Mouse (Mus musculus) stomach, embryonic 14.5 days (tissue): ENCODE data around the gene Strada. TPM values are rescaled to one million over a fixed set of nuclear protein-coding genes. Genes with fewer than 3 reads are reported as not detected.

Source experiments
- ATAC-seq: fragments of 200-750 bp; cut with Nextera tagmentation; 2 replicates; pipeline ENCODE4 v1.8.0; 2017; ENCODE audit warnings: low read depth, moderate TSS enrichment; ENCODE audit not compliant: insufficient number of reproducible peaks, insufficient read depth, low FRiP score
- H3K27ac ChIP-seq: fragments of 300-500 bp; sonication (generic); 2 replicates; pipeline ENCODE4 v1.5.1; 2014; ENCODE audit warnings: mild to moderate bottlenecking, low read length, moderate library complexity, mixed read lengths
- H3K27me3 ChIP-seq: fragments of 300-500 bp; sonication (generic); 2 replicates; pipeline ENCODE4 v1.6.1; 2014; ENCODE audit warnings: low read length, control low read depth, mixed read lengths; ENCODE audit not compliant: control insufficient read depth, insufficient read depth
- H3K36me3 ChIP-seq: fragments of 300-500 bp; sonication (generic); 2 replicates; pipeline ENCODE4 v1.6.1; 2014; ENCODE audit warnings: mild to moderate bottlenecking, control low read depth, low read length, moderate library complexity, mixed read lengths; ENCODE audit not compliant: control insufficient read depth, insufficient read depth
- H3K4me1 ChIP-seq: fragments of 300-500 bp; sonication (generic); 2 replicates; pipeline ENCODE4 v1.6.1; 2014; ENCODE audit warnings: low read length, control low read depth, mixed read lengths; ENCODE audit not compliant: control insufficient read depth, insufficient read depth
- H3K4me2 ChIP-seq: fragments of 300-500 bp; sonication (generic); replicated peaks from 2 replicates; pipeline ENCODE4 v1.6.1; 2014; ENCODE audit warnings: low read depth, low read length, control low read depth
- H3K4me3 ChIP-seq: fragments of 300-500 bp; sonication (generic); 2 replicates; pipeline ENCODE4 v1.5.1; 2014; ENCODE audit warnings: low read depth, low read length, control low read depth
- H3K9ac ChIP-seq: fragments of 300-500 bp; sonication (generic); replicated peaks from 2 replicates; pipeline ENCODE4 v1.6.1; 2014; ENCODE audit warnings: low read depth, mild to moderate bottlenecking, control low read depth, low read length, moderate library complexity, mixed read lengths
- H3K9me3 ChIP-seq: fragments of 300-500 bp; sonication (generic); 2 replicates; pipeline ENCODE4 v1.6.1; 2016; ENCODE audit warnings: low read depth, low read length, control low read depth; ENCODE audit not compliant: control insufficient read depth
- WGBS: fragments of 180-500 bp; shearing (Covaris S2); extraction: QIAGEN DNeasy Blood & Tissue Kit; methylation state at CpG from one replicate; pipeline ENCODE4 v1.1.7; 2014; 5-methylcytosine and 5-hydroxymethylcytosine counted together
- polyA plus RNA-seq: library from polyadenylated mRNA; unstranded; fragments of >200 nt; fragmentation: Nextera tagmentation; extraction: Ambion mirVana; gene quantifications from 2 replicates; pipeline ENCODE4 v1.2.1, GENCODE M21; 2014

Strada gene
- polyA plus RNA-seq, 1 experiment from 2014 or later, result 27.5 TPM

- Histone ChIP-seq H3K36me3 (no peaks in the 10 kb centered on the region), H3K4me2 (no peak overlapping the region), H3K9me3 (no peaks in the 10 kb centered on the region), H3K9ac (no peak overlapping the region), H3K4me3 (no peak overlapping the region), H3K27me3 (no peaks in the 10 kb centered on the region), H3K4me1 (no peaks in the 10 kb centered on the region), H3K27ac (no peak overlapping the region)
- no peak for ATAC-seq
- WGBS, result 73% methylated on average over 5 of the region's 5 CpGs
These were observed 23.8 kb downstream of the Strada start for GRCm38 (mm10) chr11:106178036-106178782.

GRCm38 (mm10) chr11:106176372-106176771 lies 25.6 kb downstream of the Strada start:
- no peaks in the 10 kb centered on the region for H3K4me1 ChIP-seq
- H3K9ac ChIP-seq, result no peak overlapping the region
- no peak for ATAC-seq
- H3K4me3 ChIP-seq, result no peak overlapping the region
- H3K9me3 ChIP-seq, result no peaks in the 10 kb centered on the region
- H3K36me3 ChIP-seq, result no peaks in the 10 kb centered on the region
- H3K4me2 ChIP-seq, result no peak overlapping the region
- H3K27ac ChIP-seq, result no peak overlapping the region
- 65% methylated on average over 5 of the region's 5 CpGs for WGBS
- H3K27me3 ChIP-seq, result no peaks in the 10 kb centered on the region

- Histone ChIP-seq H3K9ac (no peak overlapping the region), H3K4me2 (no peak overlapping the region), H3K27me3 (no peaks in the 10 kb centered on the region), H3K9me3 (no peaks in the 10 kb centered on the region), H3K4me1 (no peaks in the 10 kb centered on the region), H3K4me3 (no peak overlapping the region), H3K36me3 (no peaks in the 10 kb centered on the region), H3K27ac (no peak overlapping the region)
- 59% methylated on average over 3 of the region's 3 CpGs for WGBS
- ATAC-seq, result no peak
These were observed 26.9 kb downstream of the Strada start for GRCm38 (mm10) chr11:106175081-106175480.

- Histone ChIP-seq H3K36me3 (no peaks in the 10 kb centered on the region), H3K9ac (no peak overlapping the region), H3K4me3 (no peak overlapping the region), H3K9me3 (no peaks in the 10 kb centered on the region), H3K4me2 (no peak overlapping the region), H3K27ac (no peak overlapping the region), H3K4me1 (no peaks in the 10 kb centered on the region), H3K27me3 (no peaks in the 10 kb centered on the region)
- 71% methylated on average over 5 of the region's 5 CpGs for WGBS
- no peak for ATAC-seq
These were observed 27.6 kb downstream of the Strada start for GRCm38 (mm10) chr11:106174372-106174771.

GRCm38 (mm10) chr11:106173228-106173627 lies 28.7 kb downstream of the Strada start:
- Histone ChIP-seq H3K27me3 (no peaks in the 10 kb centered on the region), H3K9me3 (no peaks in the 10 kb centered on the region), H3K9ac (no peak overlapping the region), H3K27ac (no peak overlapping the region), H3K4me3 (no peak overlapping the region), H3K4me1 (no peaks in the 10 kb centered on the region), H3K36me3 (0 out of 2 replicates have a peak, but pooled peaks cover under 1% of the 10 kb centered on the region), H3K4me2 (no peak overlapping the region)
- whole genome bisulfite sequencing, result 94% methylated on average over 2 of the region's 2 CpGs
- ATAC-seq, result no peak

- no peak overlapping the region for H3K27ac ChIP-seq
- ATAC-seq, result no peak
- H3K36me3 ChIP-seq, result 0 out of 2 replicates have a peak, but pooled peaks cover 4% of the 10 kb centered on the region
- no peak overlapping the region for H3K4me3 ChIP-seq
- no peak overlapping the region for H3K9ac ChIP-seq
- no peak overlapping the region for H3K4me2 ChIP-seq
- H3K9me3 ChIP-seq, result no peaks in the 10 kb centered on the region
- WGBS, result 78% methylated on average over 7 of the region's 7 CpGs
- no peaks in the 10 kb centered on the region for H3K4me1 ChIP-seq
- H3K27me3 ChIP-seq, result no peaks in the 10 kb centered on the region
These were observed 31.2 kb downstream of the Strada start for GRCm38 (mm10) chr11:106170807-106171206.

GRCm38 (mm10) chr11:106167435-106167834 lies 34.5 kb downstream of the Strada start:
- Histone ChIP-seq H3K4me1 (no peaks in the 10 kb centered on the region), H3K9ac (no peak overlapping the region), H3K4me2 (no peak overlapping the region), H3K36me3 (peaks cover 12% of the 10 kb centered on the region), H3K27me3 (no peaks in the 10 kb centered on the region), H3K9me3 (no peaks in the 10 kb centered on the region), H3K27ac (no peak overlapping the region), H3K4me3 (no peak overlapping the region)
- WGBS, result 67% methylated on average over 5 of the region's 5 CpGs
- ATAC-seq, result no peak

GRCm38 (mm10) chr11:106164601-106165180 lies 37.3 kb downstream of the Strada start:
- 88% methylated on average over 16 of the region's 16 CpGs for WGBS
- Histone ChIP-seq H3K27me3 (no peaks in the 10 kb centered on the region), H3K4me3 (no peak overlapping the region), H3K36me3 (peaks cover 12% of the 10 kb centered on the region), H3K4me1 (peaks cover 11% of the 10 kb centered on the region), H3K9me3 (no peaks in the 10 kb centered on the region), H3K9ac (no peak overlapping the region), H3K4me2 (no peak overlapping the region), H3K27ac (no peak overlapping the region)
- ATAC-seq, result no peak
